Mouse (Mus musculus): Measurements from ENCODE around the gene Vps51.

DNA sequence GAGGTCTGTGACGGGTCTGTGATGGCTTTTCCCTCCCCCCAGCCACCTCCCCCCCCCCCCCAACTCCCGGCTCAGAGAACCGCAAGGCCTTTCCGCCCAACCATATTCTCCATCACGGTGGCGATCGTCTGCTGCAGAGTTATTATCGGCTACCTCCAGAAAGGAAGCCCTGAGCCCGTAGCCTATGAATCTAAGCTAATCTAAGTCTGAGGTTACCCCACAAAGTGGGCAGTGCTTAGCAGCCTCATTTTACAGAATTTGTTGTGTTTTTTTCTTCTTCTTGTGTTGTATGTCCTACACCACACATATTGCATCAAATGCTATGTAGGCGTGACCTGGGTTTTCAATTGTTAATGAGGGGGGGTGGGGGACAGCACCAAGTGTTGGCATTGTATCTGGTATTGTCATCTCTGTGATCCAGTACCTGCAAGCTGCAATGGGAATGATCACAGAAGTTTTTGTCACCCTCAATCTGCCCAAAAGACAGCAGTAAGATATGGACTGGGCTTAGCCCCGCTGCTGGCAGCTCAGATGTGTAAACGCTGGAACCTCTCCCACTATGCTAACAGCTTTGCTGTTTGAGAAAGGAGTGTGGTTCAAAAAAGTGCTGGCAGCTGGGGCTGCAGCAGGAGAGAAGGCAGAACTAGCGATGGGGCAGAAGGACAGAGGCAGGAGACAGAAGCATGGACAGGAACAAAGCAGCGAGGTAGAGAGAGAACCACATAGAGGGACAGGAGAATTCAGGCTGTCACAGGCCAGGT lies 46.3 kb downstream of the Vps51 start:
- no peak for TF ChIP-seq POLR2A (IDR thresholded peaks at IDR 0.05; ENCODE audit: extremely low read depth, insufficient read depth, low read length)
- no peak for TF ChIP-seq CTCF (IDR thresholded peaks at IDR 0.05; ENCODE audit: extremely low read depth, insufficient read depth, low read length)
